Mouse (Mus musculus) monocyte, adult 5-6 weeks (primary cell): ENCODE measurements at regions not wholly inside any gene's neighbourhood (a gene's known extent, or its start where the extent isn't known, plus 50 kb on each side); places are given as distances from the start of the nearest gene placed in this dataset.

ENCODE experiments used
- ATAC-seq: fragments of 153-309, 156-312 bp; replicated peaks from 2 replicates; pipeline ENCODE4 v1.8.0; 2017; ENCODE audit warnings: mild to moderate bottlenecking; ENCODE audit not compliant: low TSS enrichment, insufficient number of reproducible peaks, severe bottlenecking, poor library complexity, low FRiP score

DNA sequence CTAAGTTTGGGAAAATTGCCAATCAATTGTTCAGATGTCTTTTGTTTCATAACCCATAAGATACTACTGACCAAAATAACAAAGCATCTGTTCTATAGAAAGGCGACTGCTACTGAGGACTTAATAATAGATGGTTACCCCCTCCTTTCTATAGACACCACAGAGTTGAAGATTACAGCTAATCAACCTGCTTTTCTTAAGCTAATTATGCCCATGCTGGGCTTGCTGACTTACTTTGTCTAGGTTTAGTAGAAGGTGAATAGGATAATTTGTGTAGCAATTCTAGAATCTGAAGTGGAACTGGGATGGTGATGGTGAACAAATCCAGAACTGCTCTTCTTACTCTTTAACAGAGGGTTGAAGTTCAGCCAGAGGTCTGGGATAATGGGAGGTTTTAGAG, 53.8 kb upstream of the Tbx18 start:
- ATAC-seq: no peak

DNA sequence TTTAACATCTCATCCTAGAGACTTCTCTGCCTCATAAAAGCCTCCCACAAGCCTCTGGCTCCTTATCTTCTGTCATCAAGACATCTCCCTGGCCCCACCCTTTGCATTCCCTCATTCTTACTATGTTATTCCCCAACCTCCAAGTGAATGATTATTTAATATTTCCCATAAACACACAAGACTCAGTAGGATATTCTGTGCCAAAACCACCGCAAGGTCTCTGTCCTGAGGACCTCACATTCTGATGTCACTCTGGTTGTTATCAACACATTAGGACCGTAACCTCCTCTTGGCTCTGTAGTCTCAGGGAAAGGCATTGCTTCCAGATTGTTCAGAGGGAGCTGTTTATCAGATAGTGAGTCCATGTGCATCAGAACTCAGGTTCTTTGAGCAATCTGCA, 80.7 kb upstream of the Tbx18 start:
- no peak for ATAC-seq

DNA sequence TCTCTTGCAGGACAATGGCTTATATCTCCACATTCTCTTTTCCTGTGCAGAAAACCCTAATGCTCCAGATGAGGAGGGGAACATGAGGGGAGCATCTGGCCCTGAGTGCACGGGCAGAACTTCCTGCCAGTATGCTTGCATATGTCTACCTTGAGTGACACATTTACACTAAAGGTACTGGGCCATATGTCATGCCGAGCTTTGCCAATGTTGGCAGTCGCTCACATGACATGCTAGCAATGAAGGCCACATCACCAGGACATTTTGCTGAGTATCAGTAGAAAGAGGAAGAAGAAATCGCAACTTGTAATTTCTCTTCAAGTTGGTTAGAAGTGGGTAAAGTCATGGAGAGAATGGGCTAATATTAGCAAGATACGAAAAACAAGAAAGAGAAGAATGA, 91.2 kb upstream of the Tbx18 start:
- no peak for ATAC-seq

DNA sequence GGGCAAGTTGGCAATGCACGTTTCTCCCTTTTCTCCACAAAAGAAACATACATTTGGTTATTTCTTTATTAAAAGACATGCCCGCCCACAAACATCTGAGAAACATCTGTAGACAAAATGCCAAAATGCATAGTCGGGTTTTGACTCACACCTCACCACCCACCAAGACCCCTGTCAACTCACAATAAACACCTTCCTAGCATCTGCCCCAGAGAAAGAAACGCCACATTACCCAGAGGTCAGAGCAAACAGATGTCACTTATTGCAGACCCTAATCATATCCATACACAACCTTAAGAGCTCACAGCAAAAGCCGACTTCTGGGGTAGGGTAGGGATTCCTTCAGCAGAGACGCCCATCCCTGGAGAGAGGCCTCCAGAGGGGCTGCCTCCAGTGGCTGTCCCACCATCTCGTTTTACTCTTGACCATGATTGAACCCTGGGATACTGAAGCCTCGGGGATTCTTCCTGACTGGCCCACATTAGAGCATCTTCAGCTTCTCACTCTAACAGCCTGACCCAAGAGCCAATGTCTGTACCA, 93.7 kb upstream of the Tbx18 start:
- ATAC-seq: no peak

DNA sequence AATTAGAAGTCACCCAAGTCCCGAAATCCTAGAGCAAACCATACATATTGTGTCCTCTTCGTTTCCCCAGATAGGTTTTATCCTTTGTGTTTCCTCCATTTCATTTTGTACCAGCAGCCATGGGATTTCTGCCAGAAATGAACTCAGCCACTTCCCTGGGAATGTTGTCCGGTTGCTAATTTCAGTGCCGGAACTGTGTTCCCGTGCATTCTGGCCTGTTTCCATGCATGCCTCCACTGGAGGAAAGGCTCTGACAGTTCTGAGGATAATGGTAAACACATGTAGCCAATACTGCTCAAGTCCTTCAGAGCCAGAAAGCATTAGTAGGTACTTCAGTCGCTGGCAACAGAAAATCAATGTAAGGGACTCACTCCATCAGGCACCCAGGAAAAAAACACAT, 112.8 kb upstream of the Tbx18 start:
- no peak for ATAC-seq

DNA sequence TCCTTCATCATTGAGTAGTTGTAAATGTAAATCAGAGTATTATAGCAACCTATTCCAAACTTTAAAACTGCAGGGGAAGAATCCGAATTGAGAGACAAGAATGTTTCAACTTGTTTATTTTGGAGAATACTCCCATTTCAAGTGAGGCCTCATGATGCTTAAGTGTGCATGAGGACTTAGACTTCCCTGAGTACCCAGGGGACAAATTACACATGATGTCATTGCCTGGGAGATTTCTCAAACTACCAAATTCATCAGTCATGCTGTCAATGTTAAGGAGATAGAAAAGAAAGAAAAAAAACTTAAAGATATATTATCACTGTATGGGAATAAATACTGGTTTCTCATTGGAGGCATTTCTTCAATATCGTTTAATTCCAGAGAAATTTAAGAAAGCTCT, 113.4 kb upstream of the Tbx18 start:
- ATAC-seq: no peak

DNA sequence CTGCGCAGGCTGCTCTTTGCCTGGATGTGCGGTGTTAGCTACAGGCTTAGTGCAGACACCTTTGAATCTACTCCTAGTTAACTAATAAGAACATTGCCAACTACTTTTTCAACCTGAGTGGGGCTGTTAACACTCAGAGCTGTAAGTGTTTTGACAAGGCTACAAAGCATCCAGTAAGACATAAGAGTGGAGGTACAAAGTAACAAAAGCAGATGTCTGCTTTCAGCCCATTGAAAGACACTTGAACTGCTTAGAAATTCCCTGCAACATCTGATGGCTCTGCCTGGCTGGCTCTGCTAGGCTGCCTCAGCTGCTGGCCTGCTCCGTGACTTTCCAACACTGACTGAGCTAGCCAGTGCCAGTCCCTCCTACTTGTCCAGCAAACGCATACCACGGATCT, 117.8 kb upstream of the Tbx18 start:
- no peak for ATAC-seq

DNA sequence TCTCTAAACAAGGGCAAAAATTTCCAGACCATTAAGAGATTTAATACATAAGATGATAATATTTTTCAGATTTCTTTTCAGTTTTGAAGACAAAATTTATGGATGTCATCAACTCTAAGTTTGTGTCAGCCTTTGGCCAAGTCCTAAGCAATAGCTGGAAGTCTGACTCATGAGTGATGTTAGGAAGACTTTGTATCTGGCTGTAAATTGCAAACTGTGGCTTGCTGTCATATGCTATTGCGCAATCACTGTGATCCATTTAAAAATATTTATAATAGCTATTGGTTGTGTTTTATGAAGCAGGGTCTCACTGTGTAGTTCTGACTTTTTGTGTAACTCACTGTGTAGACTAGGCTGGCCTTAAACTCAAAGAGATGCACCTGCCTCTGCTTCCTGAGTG, 119.1 kb upstream of the Tbx18 start:
- ATAC-seq: no peak

DNA sequence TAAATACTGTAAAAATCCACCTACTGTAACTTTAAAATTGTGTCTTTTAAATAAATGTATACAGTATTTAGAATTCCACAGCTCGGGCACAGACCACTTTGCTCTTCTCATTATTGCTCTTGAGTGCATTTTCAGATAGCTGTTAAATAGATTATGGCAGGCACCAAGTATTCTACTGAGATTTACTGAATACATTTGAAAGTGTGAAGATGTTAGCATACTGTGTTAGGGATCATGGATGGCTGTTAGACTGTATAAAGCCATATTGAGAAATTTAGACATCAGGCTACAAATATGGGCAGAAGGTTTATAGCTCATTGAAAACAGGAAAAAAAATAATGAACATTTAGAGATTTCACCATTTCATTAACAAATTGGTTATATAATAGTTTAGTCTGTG, 130.5 kb upstream of the Tbx18 start:
- no peak for ATAC-seq

DNA sequence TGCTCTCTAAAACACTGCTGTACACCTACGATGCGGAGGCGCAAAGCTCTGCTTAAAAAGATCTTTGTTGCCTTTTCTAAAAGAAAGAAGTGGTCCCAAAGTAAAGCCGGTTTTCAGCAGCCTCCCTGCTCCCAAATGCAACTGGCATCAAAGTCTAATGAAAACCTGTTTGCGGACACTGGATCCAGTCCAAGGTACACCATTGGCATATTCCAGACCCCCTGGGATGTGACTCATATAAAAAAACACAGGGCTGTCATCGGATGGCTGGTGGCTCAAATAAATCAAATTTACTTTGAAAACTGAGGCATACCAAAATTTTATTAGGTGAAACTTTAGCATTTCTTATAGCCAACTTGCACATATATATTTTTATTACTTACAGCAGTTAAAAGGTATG, 134.2 kb upstream of the Tbx18 start:
- no peak for ATAC-seq

DNA sequence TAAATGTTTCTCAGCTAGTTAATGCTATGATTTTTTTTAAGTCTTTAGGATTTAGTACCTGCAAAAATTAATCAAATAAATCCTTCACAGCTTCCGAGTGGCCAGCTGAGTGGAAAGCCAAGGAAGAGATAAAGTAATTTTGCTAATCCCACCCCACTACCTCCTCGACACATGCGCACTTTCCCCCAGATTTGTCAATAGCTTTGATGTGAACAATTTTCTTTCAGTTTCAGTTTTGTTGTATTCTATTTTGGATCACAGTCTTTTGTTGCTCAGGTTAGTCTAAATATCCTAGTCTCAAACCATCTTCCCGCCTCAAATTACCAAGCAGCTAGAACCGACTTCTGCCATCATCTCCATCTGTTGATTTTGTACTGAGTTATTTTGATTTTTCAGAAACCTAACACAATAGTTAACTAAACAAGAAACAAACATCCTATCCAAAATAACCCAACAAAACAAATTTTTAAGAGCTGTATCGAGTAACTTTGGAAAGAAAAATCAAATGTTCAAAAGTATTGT, 141.4 kb upstream of the Tbx18 start:
- no peak for ATAC-seq

DNA sequence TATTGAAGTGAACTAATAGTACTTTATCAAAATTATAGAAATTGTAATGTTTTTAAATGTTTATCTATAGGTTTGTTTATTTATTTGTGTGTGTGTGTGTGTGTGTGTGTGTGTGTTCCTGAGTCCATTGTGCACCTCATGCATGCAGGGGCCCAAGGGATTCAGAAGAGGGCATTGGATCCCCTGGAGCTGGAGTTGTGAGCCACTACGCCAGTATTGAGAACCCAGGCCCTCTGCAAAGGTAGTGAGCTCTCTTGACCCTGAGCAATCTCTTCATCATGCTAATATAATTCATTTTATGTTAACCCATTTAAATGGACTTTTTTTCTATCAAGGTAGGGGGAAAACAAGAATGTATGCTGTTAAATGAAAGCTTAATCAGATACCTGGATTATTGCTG, 151.5 kb upstream of the Tbx18 start:
- ATAC-seq: no peak

DNA sequence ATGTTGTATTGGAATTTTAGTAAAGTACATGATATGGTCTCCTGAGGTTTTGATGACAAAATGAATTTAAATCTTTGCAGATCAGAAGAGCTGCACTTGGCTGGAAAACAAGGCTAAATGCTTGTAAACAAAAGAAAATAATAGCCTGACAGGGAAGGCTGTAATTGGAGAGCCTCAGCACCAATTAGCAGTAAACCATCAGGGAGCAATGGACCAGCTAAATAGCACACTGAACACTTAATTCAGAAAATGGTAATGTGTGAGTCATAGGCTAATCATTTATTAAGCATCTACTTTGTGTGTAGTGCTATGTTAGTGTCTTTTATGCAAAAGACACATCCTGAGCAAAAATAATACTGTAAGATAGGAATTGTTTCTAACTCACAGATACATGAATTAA, 152.0 kb upstream of the Tbx18 start:
- ATAC-seq: no peak

DNA sequence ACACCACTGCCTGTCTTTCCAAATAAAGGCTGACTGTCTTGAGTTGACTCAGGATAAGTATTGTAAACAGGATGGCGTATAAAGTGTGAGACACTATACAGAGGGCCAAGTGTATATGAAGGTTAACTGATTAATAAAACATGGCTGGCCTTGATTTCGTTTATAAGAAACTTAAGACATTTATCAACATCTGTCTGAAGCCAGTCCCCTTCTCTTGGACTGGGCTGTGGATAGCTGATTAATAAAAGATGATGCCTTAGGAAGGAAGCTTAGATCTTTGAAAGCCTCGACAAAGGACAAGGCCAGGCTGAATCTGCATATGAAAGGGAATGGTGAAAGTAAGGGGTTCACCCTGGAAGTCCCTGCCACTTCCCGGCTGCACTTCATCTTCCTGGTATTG, 163.0 kb upstream of the Tbx18 start:
- no peak for ATAC-seq

DNA sequence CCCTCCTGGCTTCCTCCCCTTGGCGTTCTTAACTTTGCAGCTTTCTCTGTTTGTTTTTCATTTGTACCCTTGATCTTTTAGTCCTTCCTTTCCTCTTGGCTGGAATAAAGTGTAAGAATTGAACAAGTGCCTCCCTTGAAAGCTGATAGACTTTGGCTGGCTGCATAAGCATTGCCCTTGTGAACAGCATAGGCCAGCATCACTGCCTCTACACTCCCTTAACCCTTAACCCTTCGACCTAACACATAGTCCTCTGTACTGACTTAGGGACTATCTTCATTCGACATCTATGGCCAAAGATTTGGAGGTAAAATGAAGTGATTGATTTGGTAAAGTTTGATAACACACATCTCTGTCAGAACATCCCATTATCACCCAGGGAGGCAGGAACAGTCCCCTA, 163.5 kb upstream of the Tbx18 start:
- ATAC-seq: no peak

DNA sequence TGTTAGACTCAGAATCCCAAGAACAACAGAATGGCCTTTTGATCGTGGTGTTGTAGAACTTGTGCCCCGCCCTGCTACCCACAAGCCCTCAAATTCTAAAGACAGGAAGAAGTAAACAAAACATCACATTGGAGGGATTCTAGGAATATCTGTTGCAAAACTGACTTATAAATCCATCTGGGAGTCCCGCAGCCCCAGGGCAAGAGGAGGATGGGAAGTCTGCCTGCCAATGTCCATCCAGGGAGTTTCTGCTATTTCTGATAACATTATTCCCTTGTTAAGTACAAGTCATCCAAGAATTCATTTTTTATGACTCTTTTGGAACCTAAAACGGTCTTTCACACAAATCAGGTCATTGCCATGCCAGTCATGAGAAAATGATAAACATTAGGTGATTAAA, 164.5 kb upstream of the Tbx18 start:
- ATAC-seq: no peak

DNA sequence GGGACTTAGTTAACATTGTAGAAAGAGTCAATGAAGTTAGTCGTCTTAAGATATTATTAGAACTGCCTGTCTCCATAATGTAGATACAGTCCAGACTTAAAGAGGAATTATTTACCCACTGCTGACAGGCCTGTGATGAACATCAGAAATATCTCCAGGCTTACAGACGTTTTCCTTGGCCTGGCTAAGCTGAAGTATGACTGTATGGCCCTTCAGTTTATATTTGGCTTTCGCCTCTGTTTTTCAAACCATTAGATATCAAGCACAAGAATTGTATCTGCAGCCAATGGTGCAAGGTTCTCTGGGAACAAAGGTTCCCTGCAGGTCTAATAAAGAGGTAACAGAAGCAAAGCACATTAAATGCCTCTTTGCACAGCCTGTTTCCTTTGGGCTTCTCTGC, 166.3 kb upstream of the Tbx18 start:
- no peak for ATAC-seq

DNA sequence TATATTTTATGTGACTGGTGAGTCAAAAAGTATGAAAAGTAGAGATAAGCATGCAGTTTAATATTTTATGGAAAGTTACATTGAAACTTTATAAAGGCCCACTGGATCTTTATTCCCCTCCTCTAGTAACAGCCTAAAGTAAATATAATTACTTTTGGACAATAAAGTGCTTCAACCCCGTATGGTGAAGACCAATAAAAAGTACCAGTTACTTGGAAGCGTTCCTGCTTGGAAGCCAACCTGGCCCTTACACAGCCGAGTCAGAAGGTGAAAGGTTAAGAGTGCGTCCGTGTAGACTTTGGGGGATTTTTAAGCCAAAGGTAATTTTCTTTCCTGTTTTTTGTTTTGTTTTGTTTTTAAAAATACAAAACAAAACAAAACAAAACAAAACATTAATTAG, 168.3 kb upstream of the Tbx18 start:
- no peak for ATAC-seq

DNA sequence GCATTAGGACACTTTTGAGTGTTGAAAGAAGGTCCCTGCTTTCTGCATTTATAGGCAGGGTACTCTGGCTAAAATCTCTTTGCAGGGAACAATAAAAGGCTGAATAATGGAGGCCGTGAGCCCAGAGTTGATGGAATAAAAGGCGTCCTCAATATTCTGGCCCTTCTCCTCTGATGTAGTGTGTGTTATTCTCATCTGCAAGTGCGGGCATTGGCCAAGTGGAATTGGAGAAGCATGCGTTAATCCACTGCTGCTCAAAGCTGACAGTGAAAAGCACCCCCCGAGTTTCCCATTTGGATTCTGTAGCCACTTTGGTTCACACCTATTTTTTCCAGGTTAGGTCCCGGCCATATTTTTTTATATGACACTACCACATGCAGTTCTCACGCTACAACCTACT, 168.7 kb upstream of the Tbx18 start:
- no peak for ATAC-seq

DNA sequence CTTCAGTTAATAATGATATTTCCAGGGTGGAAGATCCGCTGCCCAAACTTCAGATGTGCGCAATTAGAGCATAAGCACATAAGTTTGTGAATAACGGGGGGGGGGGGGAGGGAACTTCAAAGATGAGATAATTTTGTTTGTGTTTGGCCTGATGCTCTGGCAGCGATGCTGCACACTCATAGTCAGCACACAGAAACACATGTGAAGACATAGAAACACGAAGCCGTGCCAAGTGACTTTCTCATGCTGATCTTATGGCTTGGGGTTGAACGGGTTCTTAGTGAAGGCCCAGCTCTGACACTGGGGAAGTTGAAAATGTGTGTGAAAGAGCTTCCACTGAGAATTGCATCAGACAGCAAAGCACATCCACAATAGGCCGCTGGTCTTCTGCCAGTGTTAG, 190.2 kb upstream of the Tbx18 start:
- ATAC-seq: no peak

DNA sequence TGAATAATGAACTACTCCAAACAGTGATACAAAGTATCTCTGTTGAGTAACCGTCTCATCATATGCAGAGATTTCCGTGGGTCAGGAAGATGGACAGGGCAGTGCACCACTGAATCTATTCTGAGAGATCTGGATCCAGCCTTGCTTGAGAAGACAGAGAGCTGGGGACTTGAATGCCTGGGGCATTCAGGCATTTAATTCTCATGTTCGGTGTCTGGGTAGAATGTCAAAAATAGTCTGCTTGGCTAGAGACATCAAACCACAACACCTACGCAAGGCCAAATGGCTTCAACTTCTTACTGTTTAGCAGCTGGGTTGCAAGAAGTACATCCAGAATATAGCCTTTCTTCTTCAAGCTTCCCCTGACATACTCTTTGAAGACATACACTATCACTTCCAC, 194.1 kb upstream of the Tbx18 start:
- no peak for ATAC-seq
